Mouse (Mus musculus): ENCODE measurements around the gene Ets2. TPM values are rescaled to one million over a fixed set of nuclear protein-coding genes. Genes with fewer than 3 reads are reported as not detected.

Ets2 gene
- total and polyA plus RNA-seq, 3 experiments = 49.4 to 138 (median 74.7) TPM

GRCm38 (mm10) chr16:95728453-95729435, 26.9 kb downstream of the Ets2 start:
- no peaks in the 10 kb centered on the region for H3K36me3 ChIP-seq (replicated peaks)
- peaks cover 9% of the 10 kb centered on the region for H3K4me1 ChIP-seq (ENCODE audit: insufficient read depth, low read depth, low read length)
- no peak for TF ChIP-seq CTCF (IDR thresholded peaks at IDR 0.05; ENCODE audit: low read depth, low read length)
- no peak for TF ChIP-seq POLR2AphosphoS5 (IDR thresholded peaks at IDR 0.05; ENCODE audit: insufficient replicate concordance, low read depth, low read length)
- TF ChIP-seq GATA1 (IDR thresholded peaks at IDR 0.05; ENCODE audit: borderline replicate concordance, low read length) = no peak
- TF ChIP-seq TAL1 (conservative IDR thresholded peaks at IDR 0.05; ENCODE audit: low read depth, low read length) = no peak
- TF ChIP-seq GATA2 (IDR thresholded peaks at IDR 0.05; ENCODE audit: borderline replicate concordance, low read depth, low read length) = no peak
- peaks cover 44% of the 10 kb centered on the region for H3K27me3 ChIP-seq (ENCODE audit: insufficient read depth, low read length)
- DNase-seq (ENCODE audit: low spot score) (no peak), ATAC-seq (ENCODE audit: extremely low read depth, insufficient number of reproducible peaks, low FRiP score, poor library complexity, severe bottlenecking) (peak; percentile 19; the same call in 1 of the 2 replicates)
- H3K4me3 ChIP-seq (ENCODE audit: low read depth, low read length) = no peak overlapping the region
- no peaks in the 10 kb centered on the region for H3K9me3 ChIP-seq (replicated peaks)

GRCm38 (mm10) chr16:95729775-95730174, 27.9 kb downstream of the Ets2 start:
- H3K4me1 ChIP-seq (ENCODE audit: insufficient read depth, low read depth, low read length) = peaks cover 7% of the 10 kb centered on the region
- ATAC-seq (ENCODE audit: extremely low read depth, insufficient number of reproducible peaks, low FRiP score, poor library complexity, severe bottlenecking) = no peak

GRCm38 (mm10) chr16:95734785-95735184, 32.9 kb downstream of the Ets2 start:
- Histone ChIP-seq H3K4me3 (ENCODE audit: low read depth, low read length) (no peak overlapping the region), H3K9me3 (replicated peaks) (no peaks in the 10 kb centered on the region), H3K27me3 (ENCODE audit: insufficient read depth, low read length) (peaks cover 55% of the 10 kb centered on the region), H3K4me1 (ENCODE audit: insufficient read depth, low read depth, low read length) (no peaks in the 10 kb centered on the region), H3K36me3 (replicated peaks) (no peaks in the 10 kb centered on the region)
- DNase-seq (ENCODE audit: low spot score) (no peak), ATAC-seq (ENCODE audit: extremely low read depth, insufficient number of reproducible peaks, low FRiP score, poor library complexity, severe bottlenecking) (no peak)
- no peak for TF ChIP-seq TAL1 (conservative IDR thresholded peaks at IDR 0.05; ENCODE audit: low read depth, low read length)
- TF ChIP-seq CTCF (IDR thresholded peaks at IDR 0.05; ENCODE audit: low read depth, low read length) = no peak
- no peak for TF ChIP-seq GATA2 (IDR thresholded peaks at IDR 0.05; ENCODE audit: borderline replicate concordance, low read depth, low read length)
- no peak for TF ChIP-seq GATA1 (IDR thresholded peaks at IDR 0.05; ENCODE audit: borderline replicate concordance, low read length)
- no peak for TF ChIP-seq POLR2AphosphoS5 (IDR thresholded peaks at IDR 0.05; ENCODE audit: insufficient replicate concordance, low read depth, low read length)

More at GRCm38 (mm10) chr16:95729775-95730174, 27.9 kb downstream of the Ets2 start:
- Histone ChIP-seq H3K4me3 (ENCODE audit: low read depth, low read length) (no peak overlapping the region), H3K27me3 (ENCODE audit: insufficient read depth, low read length) (peaks cover 48% of the 10 kb centered on the region), H3K9me3 (replicated peaks) (no peaks in the 10 kb centered on the region), H3K36me3 (replicated peaks) (no peaks in the 10 kb centered on the region)
- no peak for DNase-seq (ENCODE audit: low spot score)
- TF ChIP-seq TAL1 (conservative IDR thresholded peaks at IDR 0.05; ENCODE audit: low read depth, low read length) (no peak), CTCF (IDR thresholded peaks at IDR 0.05; ENCODE audit: low read depth, low read length) (no peak), POLR2AphosphoS5 (IDR thresholded peaks at IDR 0.05; ENCODE audit: insufficient replicate concordance, low read depth, low read length) (no peak), GATA2 (IDR thresholded peaks at IDR 0.05; ENCODE audit: borderline replicate concordance, low read depth, low read length) (no peak), GATA1 (IDR thresholded peaks at IDR 0.05; ENCODE audit: borderline replicate concordance, low read length) (no peak)

DNA sequence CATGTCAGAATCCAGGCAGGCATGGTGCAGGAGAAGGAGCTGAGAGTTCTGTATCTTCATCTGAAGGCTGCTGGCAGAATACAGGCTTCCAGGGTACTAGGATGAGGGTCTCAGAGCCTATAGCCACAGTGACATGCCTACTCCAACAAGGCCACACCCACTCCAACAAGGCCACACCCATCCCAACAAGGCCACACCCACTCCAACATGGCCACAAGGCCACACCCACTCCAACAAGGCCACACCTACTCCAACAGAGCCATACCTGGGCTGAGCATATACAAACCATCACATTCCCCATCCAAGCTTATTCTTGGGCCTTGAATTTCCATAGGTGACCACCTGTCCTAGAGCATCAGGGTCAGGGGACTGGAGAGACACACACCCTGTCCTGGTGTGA, 34.2 kb downstream of the Ets2 start:
- no peaks in the 10 kb centered on the region for H3K4me1 ChIP-seq (ENCODE audit: insufficient read depth, low read depth, low read length)
- H3K27me3 ChIP-seq (ENCODE audit: insufficient read depth, low read length) = peaks cover 52% of the 10 kb centered on the region
- ATAC-seq (ENCODE audit: extremely low read depth, insufficient number of reproducible peaks, low FRiP score, poor library complexity, severe bottlenecking) (no peak), DNase-seq (ENCODE audit: low spot score) (no peak)
- H3K36me3 ChIP-seq (replicated peaks) = no peaks in the 10 kb centered on the region
- H3K4me3 ChIP-seq (ENCODE audit: low read depth, low read length) = no peak overlapping the region
- no peak for TF ChIP-seq POLR2AphosphoS5 (IDR thresholded peaks at IDR 0.05; ENCODE audit: insufficient replicate concordance, low read depth, low read length)
- no peak for TF ChIP-seq CTCF (IDR thresholded peaks at IDR 0.05; ENCODE audit: low read depth, low read length)
- no peaks in the 10 kb centered on the region for H3K9me3 ChIP-seq (replicated peaks)

DNA sequence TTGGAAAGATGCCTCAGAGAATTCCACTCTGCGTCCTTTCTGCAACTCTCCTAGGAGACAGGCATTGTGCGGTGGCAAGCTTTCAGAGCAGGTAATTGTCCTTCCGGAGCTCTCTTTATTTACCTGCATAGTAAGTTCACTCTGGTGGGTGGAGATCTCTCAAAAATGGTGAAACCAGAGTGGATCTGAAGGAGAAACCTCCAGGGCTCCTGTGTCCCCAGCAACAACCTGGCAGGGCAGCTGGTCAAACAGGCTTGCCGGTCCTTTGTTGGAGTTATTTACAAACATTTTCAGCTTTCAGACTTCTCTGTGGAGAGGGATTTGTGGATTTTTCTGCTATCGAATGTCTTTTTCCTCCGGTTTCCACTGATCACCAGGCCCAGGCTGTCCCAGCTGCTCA, 34.6 kb downstream of the Ets2 start:
- no peaks in the 10 kb centered on the region for H3K9me3 ChIP-seq (replicated peaks)
- H3K4me1 ChIP-seq (ENCODE audit: insufficient read depth, low read depth, low read length) = no peaks in the 10 kb centered on the region
- no peak for DNase-seq (ENCODE audit: low spot score)
- ATAC-seq (ENCODE audit: extremely low read depth, insufficient number of reproducible peaks, low FRiP score, poor library complexity, severe bottlenecking) = no peak
- peaks cover 51% of the 10 kb centered on the region for H3K27me3 ChIP-seq (ENCODE audit: insufficient read depth, low read length)
- no peak for TF ChIP-seq GATA1 (IDR thresholded peaks at IDR 0.05; ENCODE audit: borderline replicate concordance, low read length)
- TF ChIP-seq GATA2 (IDR thresholded peaks at IDR 0.05; ENCODE audit: borderline replicate concordance, low read depth, low read length) = no peak
- no peak for TF ChIP-seq POLR2AphosphoS5 (IDR thresholded peaks at IDR 0.05; ENCODE audit: insufficient replicate concordance, low read depth, low read length)
- TF ChIP-seq TAL1 (conservative IDR thresholded peaks at IDR 0.05; ENCODE audit: low read depth, low read length) = no peak
- TF ChIP-seq CTCF (IDR thresholded peaks at IDR 0.05; ENCODE audit: low read depth, low read length) = no peak
- no peak overlapping the region for H3K4me3 ChIP-seq (ENCODE audit: low read depth, low read length)
- H3K36me3 ChIP-seq (replicated peaks) = no peaks in the 10 kb centered on the region

DNA sequence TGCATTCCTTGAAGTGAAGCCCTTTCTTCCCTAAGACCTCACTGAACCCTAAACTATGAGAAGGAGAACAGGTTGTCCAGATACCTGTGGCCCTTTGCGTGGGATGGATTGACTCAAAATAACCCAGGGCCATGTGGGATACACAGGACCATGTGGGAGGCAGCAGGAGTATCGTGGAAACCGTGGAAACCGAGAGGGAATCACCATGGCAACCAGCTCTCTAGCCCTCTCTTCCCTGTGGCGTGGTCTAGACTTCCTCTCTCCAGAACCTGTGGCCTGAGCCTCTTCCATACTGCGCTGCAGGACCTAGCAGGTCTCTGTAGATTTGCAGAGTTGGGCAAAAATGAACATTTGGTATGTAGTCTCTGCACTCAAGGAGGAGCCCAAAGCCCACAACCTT, 37.6 kb downstream of the Ets2 start:
- no peaks in the 10 kb centered on the region for H3K4me1 ChIP-seq (ENCODE audit: insufficient read depth, low read depth, low read length)
- peaks cover 34% of the 10 kb centered on the region for H3K27me3 ChIP-seq (ENCODE audit: insufficient read depth, low read length)
- no peaks in the 10 kb centered on the region for H3K36me3 ChIP-seq (replicated peaks)
- H3K9me3 ChIP-seq (replicated peaks) = no peaks in the 10 kb centered on the region
- TF ChIP-seq TAL1 (conservative IDR thresholded peaks at IDR 0.05; ENCODE audit: low read depth, low read length) (no peak), POLR2AphosphoS5 (IDR thresholded peaks at IDR 0.05; ENCODE audit: insufficient replicate concordance, low read depth, low read length) (no peak), GATA1 (IDR thresholded peaks at IDR 0.05; ENCODE audit: borderline replicate concordance, low read length) (no peak), GATA2 (IDR thresholded peaks at IDR 0.05; ENCODE audit: borderline replicate concordance, low read depth, low read length) (no peak), CTCF (IDR thresholded peaks at IDR 0.05; ENCODE audit: low read depth, low read length) (no peak)
- no peak overlapping the region for H3K4me3 ChIP-seq (ENCODE audit: low read depth, low read length)
- DNase-seq (ENCODE audit: low spot score) (no peak), ATAC-seq (ENCODE audit: extremely low read depth, insufficient number of reproducible peaks, low FRiP score, poor library complexity, severe bottlenecking) (no peak)
